Mouse (Mus musculus): Measurements from ENCODE around the gene Bex1. TPM values are rescaled to one million over a fixed set of nuclear protein-coding genes. Genes with fewer than 3 reads are reported as not detected.
"Not testable (repeated sequence)": the region's sequence is repeated elsewhere in the genome, so short reads cannot be mapped to it uniquely, and the experiment has no call there.

Gene Bex1
- 389 and 461 TPM in 2 replicates for total RNA-seq (2012; rRNA removed)

DNA sequence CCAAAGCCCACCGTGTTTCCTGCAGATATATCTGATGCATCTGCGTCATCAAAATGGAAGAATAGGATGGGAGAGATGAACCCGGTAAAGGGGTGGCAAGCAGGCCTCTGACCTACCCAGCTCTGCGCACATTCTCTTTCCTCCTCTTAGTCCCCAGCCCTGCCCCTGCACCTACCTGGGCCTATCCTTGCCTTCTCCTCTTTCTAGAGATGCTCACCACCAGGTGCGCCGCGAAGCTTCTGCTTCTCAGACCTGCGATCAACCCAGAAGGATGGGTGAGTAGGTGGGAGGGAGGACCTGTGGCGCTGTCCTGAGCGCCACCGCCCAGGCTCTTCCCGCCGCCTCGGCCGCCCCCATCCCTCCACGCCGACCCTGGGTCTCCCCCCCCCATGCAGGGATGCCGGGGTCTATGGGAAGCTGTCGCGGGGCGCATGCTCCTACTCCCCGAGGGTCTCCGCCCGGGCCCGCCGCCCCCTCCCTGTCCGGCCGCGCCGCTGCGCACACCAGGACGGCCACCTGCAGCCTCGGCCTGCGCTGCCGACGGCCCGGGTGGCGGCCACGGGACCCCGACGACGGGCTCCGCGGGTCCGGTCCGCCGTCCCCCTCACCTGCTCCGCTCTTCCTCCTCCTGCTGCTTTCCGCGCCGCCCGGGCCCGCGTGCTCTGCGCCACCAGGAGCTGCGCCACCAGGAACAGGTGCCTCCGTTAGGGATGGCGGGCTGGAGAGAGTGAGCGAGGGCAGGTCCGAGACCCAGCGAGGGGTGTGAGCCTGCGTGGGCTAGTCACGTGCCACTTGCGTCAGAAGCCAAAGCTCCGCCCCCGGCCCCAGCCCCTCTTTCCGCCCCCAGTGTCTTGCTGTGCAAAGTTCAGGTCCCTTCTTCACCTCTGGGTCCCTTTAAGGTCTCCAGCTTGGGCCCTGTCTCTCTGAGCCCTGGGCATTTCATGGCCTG lies at the start of gene Bex1, which contains the start of gene Tceal7:
Bex1 (minus strand) TSS at position 785 of the 949 bp plus-strand sequence.
Tceal7 (plus strand) TSS at position 51 of the 949 bp plus-strand sequence.
- Histone ChIP-seq H3K9ac (ENCODE audit: insufficient read depth, low read depth, low read length, poor library complexity, severe bottlenecking) (peak within 1 kb of the TSS; percentile 82), H3K4me3 (ENCODE audit: insufficient read depth in 1 of 2, low read depth in 1 of 2, low read length in 2 of 2, poor library complexity in 1 of 2, severe bottlenecking in 1 of 2) (peak within 1 kb of the TSS; percentile 67 to 78)
- DNase-seq (ENCODE audit: low read depth, low spot score); in situ Hi-C loops (cut with MboI; ENCODE audit: low sequenced_read_pairs in 2 of 2, unreplicated experiment in 2 of 2); H3K9me3 ChIP-seq (ENCODE audit: control insufficient read depth, insufficient read depth, low read depth, low read length); H3K36me3 ChIP-seq (ENCODE audit: control insufficient read depth, insufficient read depth, low read length, poor library complexity, severe bottlenecking); H3K27ac ChIP-seq (ENCODE audit: insufficient read depth, low read depth, low read length, poor library complexity, severe bottlenecking); H3K4me1 ChIP-seq (ENCODE audit: control insufficient read depth in 2 of 2, insufficient read depth in 2 of 2, low read length in 2 of 2, poor library complexity in 1 of 2): not testable (repeated sequence)

DNA sequence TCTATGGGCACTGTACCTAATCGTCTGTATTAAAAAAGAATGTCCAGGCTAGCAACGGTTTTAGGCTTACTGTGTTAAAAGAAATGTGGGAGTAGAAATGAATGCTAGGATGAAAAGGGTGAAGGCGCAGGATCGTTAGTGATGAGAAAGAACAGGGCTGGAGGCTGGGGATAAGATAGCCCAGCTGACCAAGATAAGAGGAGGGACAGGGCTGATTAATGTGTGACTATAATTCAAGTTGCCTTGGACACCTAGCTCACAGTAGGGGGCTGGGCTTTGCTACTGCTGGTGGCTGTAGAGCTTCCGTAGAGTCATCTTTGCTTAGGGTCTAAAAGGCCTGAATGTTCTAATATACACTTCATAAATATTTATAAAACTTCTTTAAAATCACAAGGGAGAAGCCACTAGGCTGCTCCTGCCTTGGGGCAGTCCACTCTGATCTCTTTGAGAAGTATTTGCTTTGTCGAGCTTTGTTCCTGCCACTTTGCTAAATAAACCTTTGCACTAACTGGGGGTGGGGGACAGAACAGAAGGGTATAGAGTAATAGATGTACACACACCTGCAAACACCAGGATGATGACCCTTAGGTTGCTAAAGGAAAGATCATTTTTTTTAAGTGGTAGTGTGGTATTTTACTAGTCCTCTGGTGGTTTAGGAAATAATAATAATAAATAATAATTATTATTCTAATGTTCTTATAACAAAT lies 36.9 kb upstream of the Bex1 start:
- no peaks in the 10 kb centered on the region; the same call in 1 of the 2 replicates for H3K36me3 ChIP-seq (ENCODE audit: control insufficient read depth, insufficient read depth, low read length, poor library complexity, severe bottlenecking)
- TF ChIP-seq ZC3H11A (IDR thresholded peaks at IDR 0.05; ENCODE audit: borderline replicate concordance, low read depth, low read length) (no peak), ZNF384 (IDR thresholded peaks at IDR 0.05; ENCODE audit: low read depth, low read length) (no peak), CHD2 (IDR thresholded peaks at IDR 0.05; ENCODE audit: low read depth, low read length) (no peak)
- DNase-seq (ENCODE audit: low read depth, low spot score) = no peak
- H3K4me1 ChIP-seq (ENCODE audit: control insufficient read depth in 2 of 2, insufficient read depth in 2 of 2, low read length in 2 of 2, poor library complexity in 1 of 2) = no peaks in the 10 kb centered on the region
- in situ Hi-C loops (cut with MboI; ENCODE audit: low sequenced_read_pairs in 2 of 2, unreplicated experiment in 2 of 2) = no loop called here
- no peak overlapping the region for H3K27ac ChIP-seq (ENCODE audit: insufficient read depth, low read depth, low read length, poor library complexity, severe bottlenecking)
- no peak overlapping the region for H3K4me3 ChIP-seq (ENCODE audit: insufficient read depth in 1 of 2, low read depth in 1 of 2, low read length in 2 of 2, poor library complexity in 1 of 2, severe bottlenecking in 1 of 2)
- no peak overlapping the region for H3K9ac ChIP-seq (ENCODE audit: insufficient read depth, low read depth, low read length, poor library complexity, severe bottlenecking)
- H3K9me3 ChIP-seq (ENCODE audit: control insufficient read depth, insufficient read depth, low read depth, low read length) = no peaks in the 10 kb centered on the region

- no peaks in the 10 kb centered on the region for H3K4me1 ChIP-seq (ENCODE audit: control insufficient read depth in 2 of 2, insufficient read depth in 2 of 2, low read length in 2 of 2, poor library complexity in 1 of 2)
- no peak overlapping the region for H3K4me3 ChIP-seq (ENCODE audit: insufficient read depth in 1 of 2, low read depth in 1 of 2, low read length in 2 of 2, poor library complexity in 1 of 2, severe bottlenecking in 1 of 2)
- no peak overlapping the region for H3K27ac ChIP-seq (ENCODE audit: insufficient read depth, low read depth, low read length, poor library complexity, severe bottlenecking)
- no peaks in the 10 kb centered on the region; the same call in 1 of the 2 replicates for H3K36me3 ChIP-seq (ENCODE audit: control insufficient read depth, insufficient read depth, low read length, poor library complexity, severe bottlenecking)
- in situ Hi-C loops (cut with MboI; ENCODE audit: low sequenced_read_pairs in 2 of 2, unreplicated experiment in 2 of 2) = no loop called here
- no peak overlapping the region for H3K9ac ChIP-seq (ENCODE audit: insufficient read depth, low read depth, low read length, poor library complexity, severe bottlenecking)
- TF ChIP-seq MAFK (IDR thresholded peaks at IDR 0.05; ENCODE audit: insufficient read depth, low read depth, low read length) (no peak), ZNF384 (IDR thresholded peaks at IDR 0.05; ENCODE audit: low read depth, low read length) (no peak), ZC3H11A (IDR thresholded peaks at IDR 0.05; ENCODE audit: borderline replicate concordance, low read depth, low read length) (no peak), HCFC1 (IDR thresholded peaks at IDR 0.05; ENCODE audit: borderline replicate concordance, insufficient read depth, low read length) (no peak), CHD2 (IDR thresholded peaks at IDR 0.05; ENCODE audit: low read depth, low read length) (no peak)
- no peaks in the 10 kb centered on the region for H3K9me3 ChIP-seq (ENCODE audit: control insufficient read depth, insufficient read depth, low read depth, low read length)
- DNase-seq (ENCODE audit: low read depth, low spot score) = no peak
These were observed 34.4 kb upstream of the Bex1 start for GRCm38 (mm10) chrX:136249671-136250070.

DNA sequence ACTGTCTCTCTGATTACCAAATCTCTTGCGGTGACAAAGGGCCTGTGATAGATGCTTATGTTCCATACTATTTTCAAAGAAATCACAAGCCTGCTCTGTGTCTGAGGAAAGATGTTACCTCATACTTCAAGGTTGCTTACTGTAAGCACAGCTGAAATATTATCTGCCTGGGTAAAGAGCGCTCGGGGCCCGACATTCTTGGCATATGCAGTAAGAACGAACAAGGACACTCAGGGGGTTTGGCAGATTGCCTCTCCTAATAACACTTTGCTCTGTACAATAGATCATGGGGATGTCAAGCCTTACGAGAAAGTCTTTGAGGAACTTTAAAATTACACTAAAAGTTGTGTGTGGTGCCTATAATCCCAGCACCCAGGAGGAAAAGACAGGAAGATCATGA lies 33.5 kb upstream of the Bex1 start:
- H3K4me1 ChIP-seq (ENCODE audit: control insufficient read depth in 2 of 2, insufficient read depth in 2 of 2, low read length in 2 of 2, poor library complexity in 1 of 2) = no peaks in the 10 kb centered on the region
- H3K9ac ChIP-seq (ENCODE audit: insufficient read depth, low read depth, low read length, poor library complexity, severe bottlenecking) = no peak overlapping the region
- no peak overlapping the region for H3K27ac ChIP-seq (ENCODE audit: insufficient read depth, low read depth, low read length, poor library complexity, severe bottlenecking)
- no peak overlapping the region for H3K4me3 ChIP-seq (ENCODE audit: insufficient read depth in 1 of 2, low read depth in 1 of 2, low read length in 2 of 2, poor library complexity in 1 of 2, severe bottlenecking in 1 of 2)
- TF ChIP-seq MAFK (IDR thresholded peaks at IDR 0.05; ENCODE audit: insufficient read depth, low read depth, low read length) (no peak), HCFC1 (IDR thresholded peaks at IDR 0.05; ENCODE audit: borderline replicate concordance, insufficient read depth, low read length) (no peak), ZC3H11A (IDR thresholded peaks at IDR 0.05; ENCODE audit: borderline replicate concordance, low read depth, low read length) (no peak), CHD2 (IDR thresholded peaks at IDR 0.05; ENCODE audit: low read depth, low read length) (no peak), ZNF384 (IDR thresholded peaks at IDR 0.05; ENCODE audit: low read depth, low read length) (no peak)
- no peaks in the 10 kb centered on the region; the same call in 1 of the 2 replicates for H3K36me3 ChIP-seq (ENCODE audit: control insufficient read depth, insufficient read depth, low read length, poor library complexity, severe bottlenecking)
- no peaks in the 10 kb centered on the region for H3K9me3 ChIP-seq (ENCODE audit: control insufficient read depth, insufficient read depth, low read depth, low read length)
- DNase-seq (ENCODE audit: low read depth, low spot score) = no peak
- in situ Hi-C loops (cut with MboI; ENCODE audit: low sequenced_read_pairs in 2 of 2, unreplicated experiment in 2 of 2) = no loop called here
